8 mouse cellular contexts compared by ENCODE assay signal in genomic region chr5:98854627-98855564, GRCm38 (mm10). TPM values are rescaled to one million over a fixed set of nuclear protein-coding genes. Genes with fewer than 3 reads are reported as not detected.
DNase-seq lines count a peak whose midpoint lies in the region; ATAC-seq lines count a peak whose summit lies in the region.

No protein-coding gene starts in this region.

- H3K9me3 ChIP-seq in midbrain, embryonic 11.5 days (ENCODE audit: control insufficient read depth, low read length) = no peaks in the 10 kb centered on the region

- peak overlapping the region; percentile 61 for H3K4me3 ChIP-seq in midbrain, embryonic 11.5 days (ENCODE audit: low read depth, low read length)

- peaks cover 4% of the 10 kb centered on the region for H3K4me1 ChIP-seq in midbrain, embryonic 11.5 days (ENCODE audit: control insufficient read depth, insufficient read depth, low read length)

- H3K9ac ChIP-seq in midbrain, embryonic 11.5 days (ENCODE audit: low read length) = peak overlapping the region; percentile 55

- no peaks in the 10 kb centered on the region for H3K36me3 ChIP-seq in midbrain, embryonic 11.5 days (ENCODE audit: control insufficient read depth, insufficient read depth, low read length)

- H3K4me2 ChIP-seq in midbrain, embryonic 11.5 days = peak overlapping the region; percentile 99

- intact Hi-C loops in heart, postnatal 10 days (cut with DNase I) = no loop called here
- intact Hi-C loops in left cerebral cortex, postnatal 4 days (cut with DNase I) = no loop called here

- ATAC-seq in midbrain, embryonic 11.5 days (ENCODE audit: low FRiP score) = peak; percentile 80
- no peak for ATAC-seq in megakaryocyte-erythroid progenitor cell, adult 5-6 weeks (replicated peaks; ENCODE audit: low FRiP score, low TSS enrichment, poor library complexity, severe bottlenecking)

- peaks cover 27% of the 10 kb centered on the region for H3K27me3 ChIP-seq in midbrain, embryonic 11.5 days (ENCODE audit: control insufficient read depth, insufficient read depth, low read length)

- under 1% methylated on average over 73 of the region's 75 CpGs for WGBS in midbrain, embryonic 11.5 days

- H3K27ac ChIP-seq in midbrain, embryonic 11.5 days (ENCODE audit: low read depth, low read length) = no peak overlapping the region

- peak; percentile 12 for DNase-seq in ovary, postnatal 10 days (ENCODE audit: low spot score)
- DNase-seq in ovary, adult 18-20 months (ENCODE audit: low spot score) = no peak
- peak; percentile 69 for DNase-seq in embryo, embryonic 11 days
- DNase-seq in heart, postnatal 10 days = peak; percentile 15 to 40
- DNase-seq in left cerebral cortex, postnatal 4 days = peak; percentile 29
- DNase-seq in midbrain, embryonic 11.5 days (ENCODE audit: low spot score, missing footprints) = peak; percentile 94
- peak; percentile 11 for DNase-seq in yolk sac, embryonic 10.5 days (ENCODE audit: low spot score)

RNA-seq across cellular contexts. Expression of gene Bmp3, which starts 0.7 kb away (rescaled TPM):
- under 1 TPM; 0.26 to 0.37 TPM for total RNA-seq in heart, postnatal 10 days (2021)
- 10 to 100 TPM; 10.0 to 10.3 TPM for total RNA-seq in left cerebral cortex, postnatal 4 days (2021)
- 0.67 and 0.81 TPM in 2 replicates for polyA plus RNA-seq in midbrain, embryonic 11.5 days (2014; fragmentation: Nextera tagmentation; extraction: Ambion mirVana)
- total RNA-seq in megakaryocyte-erythroid progenitor cell, adult 5-6 weeks (2014; fragmentation: Nextera tagmentation) = not detected in 2 replicates
- not detected in 2 replicates for total RNA-seq in megakaryocyte-erythroid progenitor cell, adult 5-6 weeks (2017)

Comparison
In these comparisons a context has a peak if more than half of its experiments do, and no peak if none do; other contexts are left out.
1. RNA of gene Bmp3, which starts 0.7 kb away (total RNA-seq): 10.0 to 10.3 TPM in left cerebral cortex, postnatal 4 days; 0.26 to 0.37 TPM in heart, postnatal 10 days and not detected in megakaryocyte-erythroid progenitor cell, adult 5-6 weeks; every median in the first group is over 4 times any median in the second.